Mouse (Mus musculus): ENCODE measurements around the gene Adgrf3. TPM values are rescaled to one million over a fixed set of nuclear protein-coding genes. Genes with fewer than 3 reads are reported as not detected.
A peak's percentile ranks its signal among the peaks of the same experiment; 100 is the strongest.

Adgrf3 gene
- total and polyA plus RNA-seq, 3 experiments, result 1.0 to 2.3 (median 2.2) TPM

GRCm38 (mm10) chr5:30155395-30155792 lies 50.1 kb downstream of the Adgrf3 start:
- Histone ChIP-seq H3K36me3 (replicated peaks in 1 of 2; ENCODE audit: control insufficient read depth in 1 of 2, insufficient read depth in 1 of 2, low read length in 1 of 2) (peaks cover 0 to 14% of the 10 kb centered on the region in 2 experiments), H3K27me3 (replicated peaks) (no peaks in the 10 kb centered on the region), H3K9ac (ENCODE audit: insufficient read depth, low read depth) (peak overlapping the region; percentile 57), H3K4me3 (replicated peaks in 1 of 3; ENCODE audit: low read depth in 2 of 3, low read length in 2 of 3, poor library complexity in 1 of 3) (peak overlapping the region; percentile 77 to 93 (median 82)), H3K9me3 (replicated peaks; ENCODE audit: low read length) (no peaks in the 10 kb centered on the region), H3K4me2 (ENCODE audit: insufficient read depth, low read depth, poor library complexity, severe bottlenecking) (0 out of 2 replicates have a peak overlapping the region, but pooled peaks have one; percentile 98), H3K4me1 (ENCODE audit: control insufficient read depth in 1 of 2, insufficient read depth in 2 of 2) (peaks cover 2 to 25% of the 10 kb centered on the region in 2 experiments; a peak in 3 of 4 replicates), H3K79me2 (replicated peaks; ENCODE audit: control insufficient read depth, extremely low read depth, insufficient read depth, poor library complexity, severe bottlenecking) (peaks cover 36% of the 10 kb centered on the region), H3K27ac (ENCODE audit: insufficient read depth, low read depth) (peak overlapping the region; percentile 70)
- in situ Hi-C loops (cut with MboI; ENCODE audit: low pct_ligation_motif_present, low pct_unique_long_range_greater_than_20kb, low sequenced_read_pairs), result no loop called here
- TF ChIP-seq NELFE (IDR thresholded peaks at IDR 0.05; ENCODE audit: low read depth, low read length), result no peak
- no peak for TF ChIP-seq JUN (IDR thresholded peaks at IDR 0.05; ENCODE audit: insufficient read depth, low read depth, low read length)
- no peak for TF ChIP-seq MEF2A (IDR thresholded peaks at IDR 0.05; ENCODE audit: borderline replicate concordance, low read depth, low read length)
- DNase-seq (ENCODE audit: extremely low read depth), result peak; percentile 41
- dilution Hi-C loops (cut with MboI; ENCODE audit: extremely low pct_ligation_motif_present, extremely low pct_unique_long_range_greater_than_20kb, low sequenced_read_pairs), result no loop called here

DNA sequence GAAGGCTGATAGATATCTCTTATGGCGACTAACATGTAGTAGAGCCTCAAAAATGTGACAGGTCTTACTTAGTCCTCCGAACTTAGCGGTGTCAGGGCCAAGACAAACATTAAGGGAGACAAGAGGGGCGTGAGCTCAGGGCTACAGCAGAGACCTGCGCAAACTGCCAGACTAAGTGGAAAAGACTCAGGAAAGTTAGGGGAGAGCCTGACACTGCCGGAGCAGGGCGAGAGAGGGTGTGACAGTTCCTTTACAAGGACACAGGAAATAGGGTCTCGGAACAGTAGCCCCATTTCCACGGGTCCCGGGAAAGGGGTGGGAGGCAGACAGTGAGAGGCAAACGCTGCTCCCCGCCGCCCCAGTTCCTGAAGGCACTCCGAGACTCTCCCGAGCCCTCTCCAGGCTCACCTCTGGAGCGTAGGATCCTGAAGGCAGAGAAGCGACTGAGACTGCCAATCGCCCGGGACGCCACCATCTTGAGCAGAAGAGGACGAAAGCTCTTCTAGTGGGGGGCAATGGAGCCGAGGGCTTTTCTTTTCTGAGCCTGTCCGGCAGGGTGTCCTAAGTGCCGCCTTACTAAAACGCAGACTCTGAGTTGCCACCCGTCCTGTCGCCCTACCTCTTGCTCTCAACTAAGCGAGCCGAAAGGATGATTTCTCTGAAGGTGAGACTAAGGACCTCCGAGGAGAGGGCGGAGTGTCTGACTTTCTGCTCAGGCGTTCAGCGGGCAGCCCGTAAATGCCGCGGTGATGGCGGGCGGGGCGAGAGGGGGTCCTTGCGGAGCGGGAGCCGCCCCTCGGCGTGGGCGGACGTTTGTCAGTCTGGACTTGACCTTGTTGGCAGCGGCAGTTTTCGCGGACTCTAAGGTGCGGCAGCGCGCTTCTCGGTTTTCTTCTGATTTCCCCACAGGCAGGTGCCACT lies 50.8 kb downstream of the Adgrf3 start, which contains the start of the genes Hadha and Hadhb:
Hadha (minus strand) TSS at position 689 of the 921 bp plus-strand sequence.
Hadhb (plus strand) TSS at position 775 of the 921 bp plus-strand sequence.
- Histone ChIP-seq H3K79me2 (replicated peaks; ENCODE audit: control insufficient read depth, extremely low read depth, insufficient read depth, poor library complexity, severe bottlenecking) (peaks cover 33% of the 10 kb centered on the region), H3K9ac (ENCODE audit: insufficient read depth, low read depth) (peak within 1 kb of the TSS; percentile 94), H3K4me2 (ENCODE audit: insufficient read depth, low read depth, poor library complexity, severe bottlenecking) (peak within 1 kb of the TSS; percentile 98), H3K27me3 (replicated peaks) (no peaks in the 10 kb centered on the region), H3K36me3 (replicated peaks in 1 of 2; ENCODE audit: control insufficient read depth in 1 of 2, insufficient read depth in 1 of 2, low read length in 1 of 2) (peaks cover 0 to 11% of the 10 kb centered on the region in 2 experiments), H3K4me1 (ENCODE audit: control insufficient read depth in 1 of 2, insufficient read depth in 2 of 2) (peaks cover 2 to 30% of the 10 kb centered on the region in 2 experiments; a peak in 3 of 4 replicates), H3K27ac (ENCODE audit: insufficient read depth, low read depth) (peak within 1 kb of the TSS; percentile 70), H3K4me3 (replicated peaks in 1 of 3; ENCODE audit: low read depth in 2 of 3, low read length in 2 of 3, poor library complexity in 1 of 3) (peak within 1 kb of the TSS; percentile 77 to 93 (median 82)), H3K9me3 (replicated peaks; ENCODE audit: low read length) (no peaks in the 10 kb centered on the region)
- in situ Hi-C loops (cut with MboI; ENCODE audit: low pct_ligation_motif_present, low pct_unique_long_range_greater_than_20kb, low sequenced_read_pairs) (no loop called here), dilution Hi-C loops (cut with MboI; ENCODE audit: extremely low pct_ligation_motif_present, extremely low pct_unique_long_range_greater_than_20kb, low sequenced_read_pairs) (no loop called here)
- DNase-seq (ENCODE audit: extremely low read depth), result peak; percentile 83
- TF ChIP-seq ZC3H11A (IDR thresholded peaks at IDR 0.05; ENCODE audit: low read depth, low read length), result no peak
- peak; percentile 86 for TF ChIP-seq NELFE (IDR thresholded peaks at IDR 0.05; ENCODE audit: low read depth, low read length)
- no peak for TF ChIP-seq CHD2 (IDR thresholded peaks at IDR 0.05; ENCODE audit: low read length)
- 0 out of 2 replicates have a peak, but pooled peaks have one; percentile 30 for TF ChIP-seq KAT2A (IDR thresholded peaks at IDR 0.05; ENCODE audit: insufficient replicate concordance, low read length)
- TF ChIP-seq POLR2A (IDR thresholded peaks at IDR 0.05; ENCODE audit: low read depth, low read length), result peak; percentile 92
- TF ChIP-seq HCFC1 (IDR thresholded peaks at IDR 0.05; ENCODE audit: low read depth, low read length), result peak; percentile 84
- no peak for TF ChIP-seq EP300 (IDR thresholded peaks at IDR 0.05; ENCODE audit: low read length)
- peak; percentile 13; the same call in 1 of the 2 replicates for TF ChIP-seq ELF1 (IDR thresholded peaks at IDR 0.05; ENCODE audit: low read depth, low read length)
- no peak for TF ChIP-seq MAFK (IDR thresholded peaks at IDR 0.05; ENCODE audit: insufficient replicate concordance, low read length)
- no peak for TF ChIP-seq USF2 (conservative IDR thresholded peaks at IDR 0.05; ENCODE audit: low read depth, low read length)
- TF ChIP-seq ZMIZ1 (IDR thresholded peaks at IDR 0.05; ENCODE audit: low read depth, low read length), result peak; percentile 85
- 0 out of 2 replicates have a peak, but pooled peaks have one; percentile 75 for TF ChIP-seq MXI1 (IDR thresholded peaks at IDR 0.05; ENCODE audit: low read depth, low read length)
- no peak for TF ChIP-seq ZNF384 (IDR thresholded peaks at IDR 0.05; ENCODE audit: low read depth, low read length)
- no peak for TF ChIP-seq ZKSCAN1 (IDR thresholded peaks at IDR 0.05; ENCODE audit: borderline replicate concordance, low read depth, low read length)
- no peak for TF ChIP-seq USF1 (IDR thresholded peaks at IDR 0.05; ENCODE audit: low read depth, low read length)
- TF ChIP-seq SMC3 (IDR thresholded peaks at IDR 0.05; ENCODE audit: low read depth, low read length), result no peak
- peak; percentile 79 for TF ChIP-seq TBP (conservative IDR thresholded peaks at IDR 0.05; ENCODE audit: low read depth, low read length)
- no peak for TF ChIP-seq E2F4 (IDR thresholded peaks at IDR 0.05; ENCODE audit: insufficient replicate concordance, low read depth, low read length)
- peak; percentile 63; the same call in 1 of the 2 replicates for TF ChIP-seq TCF12 (IDR thresholded peaks at IDR 0.05; ENCODE audit: low read depth, low read length)
- TF ChIP-seq MYC (IDR thresholded peaks at IDR 0.05; ENCODE audit: low read depth, low read length), result no peak
- TF ChIP-seq ETS1 (conservative IDR thresholded peaks at IDR 0.05; ENCODE audit: low read depth, low read length), result no peak
- no peak for TF ChIP-seq CHD1 (IDR thresholded peaks at IDR 0.05; ENCODE audit: low read depth, low read length)
- TF ChIP-seq NRF1 (IDR thresholded peaks at IDR 0.05; ENCODE audit: low read depth, low read length), result 0 out of 2 replicates have a peak, but pooled peaks have one; percentile 16
- TF ChIP-seq SIN3A (IDR thresholded peaks at IDR 0.05; ENCODE audit: low read length), result peak; percentile 71
- no peak for TF ChIP-seq RAD21 (IDR thresholded peaks at IDR 0.05; ENCODE audit: low read depth, low read length)
- no peak for TF ChIP-seq GABPA (IDR thresholded peaks at IDR 0.05; ENCODE audit: insufficient replicate concordance, low read depth, low read length)
- no peak for TF ChIP-seq JUN (IDR thresholded peaks at IDR 0.05; ENCODE audit: insufficient read depth, low read depth, low read length)
- no peak for TF ChIP-seq PAX5 (IDR thresholded peaks at IDR 0.05; ENCODE audit: low read length)
- TF ChIP-seq MEF2A (IDR thresholded peaks at IDR 0.05; ENCODE audit: borderline replicate concordance, low read depth, low read length), result 0 out of 2 replicates have a peak, but pooled peaks have one; percentile 36
